Mouse (Mus musculus) midbrain, postnatal 0 days (tissue): ENCODE results near the gene Gpc3. TPM values are rescaled to one million over a fixed set of nuclear protein-coding genes. Genes with fewer than 3 reads are reported as not detected.

Experiments used
- ATAC-seq: fragments of 200-750 bp; cut with Nextera tagmentation; 2 replicates; pipeline ENCODE4 v1.8.0; 2017; ENCODE audit warnings: moderate number of reproducible peaks, mild to moderate bottlenecking, moderate TSS enrichment, moderate library complexity; ENCODE audit not compliant: low FRiP score
- DNase-seq: peaks from one replicate; pipeline ENCODE4 v3.0.0-alpha.2; 2015; ENCODE audit warnings: low spot score
- H3K27ac ChIP-seq: fragments of 300-500 bp; sonication (generic); 2 replicates; pipeline ENCODE4 v1.5.1; 2014; ENCODE audit warnings: low read depth, mild to moderate bottlenecking, low read length, mixed read lengths
- H3K27me3 ChIP-seq: fragments of 300-500 bp; sonication (generic); 2 replicates; pipeline ENCODE4 v1.6.1; 2014; ENCODE audit warnings: low read length, control low read depth, mixed read lengths; ENCODE audit not compliant: insufficient read depth
- H3K36me3 ChIP-seq: fragments of 300-500 bp; sonication (generic); 2 replicates; pipeline ENCODE4 v1.6.1; 2014; ENCODE audit warnings: low read length, control low read depth, mixed read lengths; ENCODE audit not compliant: insufficient read depth
- H3K4me1 ChIP-seq: fragments of 300-500 bp; sonication (generic); 2 replicates; pipeline ENCODE4 v1.6.1; 2014; ENCODE audit warnings: mild to moderate bottlenecking, control low read depth, antibody characterized with exemption, low read length, mixed read lengths; ENCODE audit not compliant: insufficient read depth
- H3K4me2 ChIP-seq: fragments of 300-500 bp; sonication (generic); 2 replicates; pipeline ENCODE4 v1.6.1; 2014; ENCODE audit warnings: low read depth, mild to moderate bottlenecking, low read length, mixed read lengths; ENCODE audit not compliant: poor library complexity, severe bottlenecking
- H3K4me3 ChIP-seq: fragments of 300-500 bp; sonication (generic); 2 replicates; pipeline ENCODE4 v1.5.1; 2014; ENCODE audit warnings: low read depth, mild to moderate bottlenecking, low read length, moderate library complexity
- H3K9ac ChIP-seq: fragments of 300-500 bp; sonication (generic); replicated peaks from 2 replicates; pipeline ENCODE4 v1.6.1; 2014; ENCODE audit warnings: mild to moderate bottlenecking, low read length, moderate library complexity, mixed read lengths; ENCODE audit not compliant: poor library complexity, severe bottlenecking
- H3K9me3 ChIP-seq: fragments of 300-500 bp; sonication (generic); 2 replicates; pipeline ENCODE4 v1.6.1; 2016; ENCODE audit warnings: low read length, control low read depth
- CTCF ChIP-seq: IDR thresholded peaks from 2 replicates; pipeline ENCODE4 v1.5.1; 2016; ENCODE audit warnings: antibody characterized with exemption, mild to moderate bottlenecking
- WGBS: fragments of 180-500 bp; shearing (Covaris S2); extraction: QIAGEN DNeasy Blood & Tissue Kit; methylation state at CpG from one replicate; pipeline ENCODE4 v1.1.7; 2014; 5-methylcytosine and 5-hydroxymethylcytosine counted together
- polyA plus RNA-seq: library from polyadenylated mRNA; unstranded; fragments of >200 nt; fragmentation: Nextera tagmentation; extraction: Ambion mirVana; gene quantifications from 2 replicates; pipeline ENCODE4 v1.2.1, GENCODE M21; 2015
- total RNA-seq: library from RNA; depleted of rRNA; stranded (reverse); fragments of >200 nt; gene quantifications from 2 replicates; pipeline ENCODE4 v1.2.3, GENCODE M21; 2014

Gpc3 gene
- total and polyA plus RNA-seq, 2 experiments from 2014 or later, result 19.3 to 69.3 TPM

GRCm38 (mm10) chrX:52599246-52599645 lies 14.5 kb downstream of the Gpc3 start:
- Histone ChIP-seq H3K4me2 (no peak overlapping the region), H3K9me3 (no peaks in the 10 kb centered on the region), H3K27me3 (no peaks in the 10 kb centered on the region), H3K36me3 (no peaks in the 10 kb centered on the region), H3K27ac (no peak overlapping the region), H3K9ac (no peak overlapping the region), H3K4me1 (no peaks in the 10 kb centered on the region), H3K4me3 (no peak overlapping the region)
- TF ChIP-seq CTCF, result no peak
- ATAC-seq (no peak), DNase-seq (no peak)
- WGBS, result 89% methylated on average over 1 of the region's 1 CpGs

- Histone ChIP-seq H3K9me3 (no peaks in the 10 kb centered on the region), H3K4me2 (no peak overlapping the region), H3K27ac (no peak overlapping the region), H3K4me3 (no peak overlapping the region), H3K4me1 (no peaks in the 10 kb centered on the region), H3K9ac (no peak overlapping the region), H3K27me3 (no peaks in the 10 kb centered on the region), H3K36me3 (no peaks in the 10 kb centered on the region)
- ATAC-seq (no peak), DNase-seq (no peak)
- peak; percentile 14; the same call in 1 of the 2 replicates for TF ChIP-seq CTCF
Observed at GRCm38 (mm10) chrX:52587671-52588070, 26.1 kb downstream of the Gpc3 start.

- DNase-seq (no peak), ATAC-seq (no peak)
- no peaks in the 10 kb centered on the region for H3K4me1 ChIP-seq
- H3K36me3 ChIP-seq, result no peaks in the 10 kb centered on the region
- no peak overlapping the region for H3K4me2 ChIP-seq
- H3K4me3 ChIP-seq, result no peak overlapping the region
- no peaks in the 10 kb centered on the region for H3K9me3 ChIP-seq
- H3K27me3 ChIP-seq, result no peaks in the 10 kb centered on the region
- TF ChIP-seq CTCF, result no peak
- no peak overlapping the region for H3K9ac ChIP-seq
- no peak overlapping the region for H3K27ac ChIP-seq
- WGBS, result 77% methylated on average over 4 of the region's 4 CpGs
Observed at GRCm38 (mm10) chrX:52559995-52560394, 53.8 kb downstream of the Gpc3 start.

GRCm38 (mm10) chrX:52558526-52558925 lies 55.2 kb downstream of the Gpc3 start:
- Histone ChIP-seq H3K9ac (no peak overlapping the region), H3K4me1 (no peaks in the 10 kb centered on the region), H3K27ac (no peak overlapping the region), H3K4me2 (no peak overlapping the region), H3K27me3 (no peaks in the 10 kb centered on the region), H3K36me3 (no peaks in the 10 kb centered on the region), H3K9me3 (no peaks in the 10 kb centered on the region), H3K4me3 (no peak overlapping the region)
- ATAC-seq (no peak), DNase-seq (peak; percentile 1)
- no peak for TF ChIP-seq CTCF
- WGBS, result 78% methylated on average over 5 of the region's 5 CpGs

GRCm38 (mm10) chrX:52557489-52557888 lies 56.3 kb downstream of the Gpc3 start:
- Histone ChIP-seq H3K27ac (no peak overlapping the region), H3K4me2 (no peak overlapping the region), H3K27me3 (no peaks in the 10 kb centered on the region), H3K9me3 (no peaks in the 10 kb centered on the region), H3K4me1 (no peaks in the 10 kb centered on the region), H3K4me3 (no peak overlapping the region), H3K36me3 (no peaks in the 10 kb centered on the region), H3K9ac (no peak overlapping the region)
- TF ChIP-seq CTCF, result no peak
- ATAC-seq (no peak), DNase-seq (no peak)
- 81% methylated on average over 6 of the region's 6 CpGs for WGBS

- no peaks in the 10 kb centered on the region for H3K4me1 ChIP-seq
- no peak overlapping the region for H3K27ac ChIP-seq
- no peaks in the 10 kb centered on the region for H3K9me3 ChIP-seq
- no peaks in the 10 kb centered on the region for H3K27me3 ChIP-seq
- no peak for TF ChIP-seq CTCF
- H3K9ac ChIP-seq, result no peak overlapping the region
- DNase-seq (no peak), ATAC-seq (no peak)
- no peak overlapping the region for H3K4me3 ChIP-seq
- H3K4me2 ChIP-seq, result no peak overlapping the region
- no peaks in the 10 kb centered on the region for H3K36me3 ChIP-seq
- WGBS, result 58% methylated on average over 1 of the region's 1 CpGs
Observed at GRCm38 (mm10) chrX:52551296-52551695, 62.5 kb downstream of the Gpc3 start.
